Mouse (Mus musculus) embryo, embryonic 11 days (tissue): ENCODE results near the gene Aldh8a1.

Source experiments
- DNase-seq: peaks from one replicate; pipeline ENCODE4 v3.0.0-alpha.2; 2015

Gene Aldh8a1

DNA sequence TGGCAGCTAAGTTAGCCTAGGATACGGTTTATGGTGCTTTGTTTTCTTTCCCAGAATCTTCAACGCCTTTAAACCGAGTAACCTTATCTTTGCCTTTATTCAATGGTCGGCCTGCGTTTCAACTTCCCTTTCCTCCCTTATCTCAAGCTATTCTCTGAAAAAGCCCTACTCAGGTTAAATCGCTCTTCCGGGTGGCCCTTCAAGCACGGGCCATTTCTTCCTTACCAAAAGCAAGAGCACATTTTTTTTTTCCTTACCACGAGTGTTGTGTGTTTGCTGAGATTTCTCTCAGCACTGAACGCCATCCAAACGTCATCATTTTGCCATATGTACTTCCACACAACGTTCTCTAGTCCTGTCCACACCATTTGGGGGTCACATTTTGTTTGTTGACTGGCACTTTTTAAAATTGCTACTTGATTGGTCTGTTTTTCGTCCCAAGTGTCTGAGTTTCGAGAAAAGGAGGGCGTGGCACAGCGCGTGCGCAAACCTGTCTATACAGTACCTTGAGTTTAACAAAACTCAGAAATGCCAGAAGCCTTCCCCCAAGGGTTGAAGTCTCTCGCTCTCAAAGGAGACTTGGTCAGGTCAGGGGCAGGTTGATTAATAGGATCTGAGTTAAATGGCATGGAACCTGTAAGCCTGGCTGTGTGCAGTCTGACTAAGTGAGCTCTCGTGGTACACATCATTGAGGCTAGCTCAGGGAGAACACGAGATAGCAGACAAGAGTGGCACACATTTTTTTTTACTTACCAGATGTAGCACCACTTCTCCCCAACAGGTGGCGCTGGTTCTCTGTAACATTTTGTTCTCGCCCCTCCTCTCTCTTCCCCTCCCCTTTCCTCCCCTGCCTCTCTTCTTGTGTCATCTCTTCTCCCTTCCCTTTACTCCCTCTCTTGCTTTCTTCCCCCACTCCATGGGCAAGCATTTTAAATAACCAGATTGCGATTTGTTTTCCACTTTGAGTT, 43.6 kb downstream of the Aldh8a1 start:
- peak; percentile 63 for DNase-seq

DNA sequence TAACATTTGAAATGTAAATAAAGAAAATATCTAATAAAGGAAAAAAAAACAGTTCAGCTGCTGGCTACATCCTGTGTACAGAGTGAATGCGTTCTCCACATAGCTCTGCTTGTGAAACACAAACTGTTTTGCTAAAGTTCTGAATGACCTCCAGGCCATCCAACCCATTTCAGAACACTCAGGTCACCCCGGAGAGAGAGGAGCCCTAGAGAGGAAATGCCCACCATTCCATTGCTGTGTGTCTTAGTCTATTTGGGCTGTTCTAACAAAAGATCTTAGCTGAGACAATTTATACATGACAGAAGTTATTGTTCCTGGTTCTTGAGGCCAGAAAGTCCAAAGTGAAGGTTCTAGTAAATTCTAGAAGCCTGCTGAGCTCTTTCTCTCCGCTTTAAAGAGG, 49.4 kb downstream of the Aldh8a1 start:
- no peak for DNase-seq

DNA sequence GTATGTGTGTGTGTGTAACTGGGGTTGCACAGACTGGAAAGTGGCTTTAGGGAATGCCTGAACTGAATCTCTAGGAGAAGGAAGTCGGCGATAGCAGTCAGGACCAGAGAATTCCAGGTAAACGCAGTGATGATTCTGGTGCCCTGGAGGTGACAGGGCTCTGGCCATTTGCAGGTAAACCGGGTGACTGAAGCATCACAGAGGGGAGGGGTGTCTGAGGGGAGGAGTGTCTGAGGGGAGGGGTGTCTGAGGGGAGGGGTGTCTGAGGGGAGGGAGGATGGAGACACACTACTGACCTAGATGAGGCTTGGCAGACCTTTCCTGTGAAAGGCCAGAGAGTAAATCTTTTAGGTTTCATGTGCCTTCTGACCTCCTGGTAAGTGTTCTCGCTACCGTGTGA, 50.9 kb downstream of the Aldh8a1 start:
- DNase-seq = no peak

DNA sequence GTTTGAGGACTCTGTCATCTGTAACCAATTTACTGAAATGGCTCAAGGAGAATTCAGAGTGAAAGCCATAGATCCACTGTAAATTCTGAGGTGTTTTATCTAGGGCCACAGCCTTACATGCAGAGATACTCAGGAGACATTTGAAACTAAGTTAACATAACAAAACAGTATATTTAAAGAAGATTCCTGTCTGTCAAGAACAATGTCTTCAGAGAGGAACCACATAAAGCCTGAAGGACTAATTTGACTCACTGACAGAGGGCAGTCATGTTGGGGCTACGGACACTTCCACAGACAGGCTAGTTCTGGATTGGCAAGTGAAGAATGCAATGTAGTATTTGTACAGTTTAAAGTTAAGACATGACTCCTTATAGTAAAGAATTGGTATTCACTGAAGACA, 62.2 kb downstream of the Aldh8a1 start:
- DNase-seq = no peak

DNA sequence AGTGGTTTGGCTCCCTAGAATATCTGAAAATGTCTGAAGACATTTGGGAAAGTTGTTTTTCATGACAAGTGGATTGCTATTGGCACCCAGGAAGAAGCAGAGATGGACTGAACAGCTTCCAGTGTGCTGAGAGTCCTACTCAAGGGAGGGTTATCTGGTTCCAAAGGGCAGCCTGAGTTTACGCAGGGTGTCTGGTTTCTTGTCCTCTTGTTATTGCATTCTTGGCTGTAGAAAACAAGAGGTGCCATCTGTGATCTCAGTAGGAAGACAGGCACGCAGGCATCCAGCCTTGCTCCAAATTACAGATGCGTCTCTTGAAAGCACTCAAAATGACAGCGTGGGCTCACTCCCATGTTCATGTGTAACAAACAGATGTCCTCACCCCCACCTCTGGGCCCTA, 63.9 kb downstream of the Aldh8a1 start:
- no peak for DNase-seq

DNA sequence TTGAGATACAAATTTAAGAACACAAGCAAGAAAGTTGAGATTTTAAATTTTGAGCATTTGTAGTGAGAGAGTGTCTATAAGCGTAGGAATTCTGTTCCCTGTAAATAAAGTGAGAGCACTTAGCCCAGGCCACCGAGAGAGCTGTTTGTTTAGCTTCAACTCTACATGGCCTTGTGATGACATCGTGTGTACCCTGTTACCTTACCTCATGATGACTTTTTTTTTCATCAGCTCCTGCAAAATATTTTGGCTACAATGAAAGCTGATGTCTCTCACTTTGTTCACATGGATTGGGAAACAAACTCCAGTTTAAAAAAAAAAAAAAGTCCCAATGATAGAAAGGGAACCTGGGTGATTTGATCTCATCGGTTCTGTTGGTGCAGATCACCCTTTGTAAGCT, 64.6 kb downstream of the Aldh8a1 start:
- DNase-seq = no peak

DNA sequence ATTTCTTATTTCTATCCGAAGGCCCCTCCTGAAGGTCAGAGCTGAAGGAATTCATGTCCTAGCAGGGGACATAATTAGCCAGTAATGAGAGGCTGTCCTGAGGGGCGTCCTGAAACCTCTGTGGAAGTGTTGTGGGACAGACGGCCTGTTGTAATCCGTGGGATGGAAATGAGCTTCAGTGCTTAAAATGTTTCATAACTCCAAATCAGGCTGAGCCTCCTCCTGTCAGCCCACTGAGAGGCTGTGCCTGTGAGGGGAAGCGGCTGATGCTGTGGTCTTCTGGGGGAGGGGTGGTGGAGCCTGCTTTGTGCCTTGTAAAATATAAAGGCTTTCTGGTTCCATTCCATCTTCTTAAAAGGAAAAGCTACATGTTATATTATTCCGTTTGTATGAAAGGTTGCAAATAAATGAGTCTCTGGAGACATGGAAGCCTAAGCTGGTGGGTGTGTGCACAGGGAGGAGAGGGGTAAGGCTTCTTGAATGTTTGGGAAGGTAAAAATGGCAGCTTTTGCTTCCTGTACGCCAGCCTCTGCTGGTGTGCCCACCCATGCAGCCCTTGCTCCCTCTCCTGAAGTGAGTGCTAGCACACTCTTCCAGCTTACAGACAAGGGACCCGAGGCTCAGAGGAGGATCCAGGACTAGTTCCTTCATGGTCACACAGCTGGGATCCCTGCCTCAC, 66.7 kb downstream of the Aldh8a1 start:
- DNase-seq = no peak

DNA sequence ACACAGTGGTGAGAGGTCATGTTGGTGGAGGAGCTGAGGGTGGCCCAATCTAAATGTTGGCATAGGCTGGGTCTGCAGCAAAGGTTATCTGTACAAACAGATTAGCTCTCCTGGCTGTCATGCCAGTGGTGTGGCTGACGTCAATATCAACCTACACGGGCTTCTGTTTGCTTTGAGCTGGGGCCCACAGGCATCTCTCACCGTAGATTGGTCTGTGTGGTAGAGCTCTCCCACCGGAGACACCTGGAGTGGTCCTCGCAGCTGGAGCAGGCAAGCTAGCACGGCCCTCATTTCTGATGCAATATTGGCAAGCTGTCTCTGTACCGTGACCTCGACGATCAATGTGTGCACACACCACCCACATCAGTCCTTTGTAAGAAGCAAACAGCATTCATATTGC, 67.3 kb downstream of the Aldh8a1 start:
- DNase-seq = no peak
